Mouse (Mus musculus) neural tube, embryonic 11.5 days (tissue): ENCODE data around the gene Ddx18. TPM values are rescaled to one million over a fixed set of nuclear protein-coding genes. Genes with fewer than 3 reads are reported as not detected.

ENCODE experiments used
- ATAC-seq: fragments of 200-750 bp; cut with Nextera tagmentation; 2 replicates; pipeline ENCODE4 v1.8.0; 2017; ENCODE audit warnings: moderate number of reproducible peaks, mild to moderate bottlenecking, moderate TSS enrichment, moderate library complexity; ENCODE audit not compliant: insufficient read depth, low FRiP score, low TSS enrichment
- DNase-seq: peaks from one replicate; pipeline ENCODE4 v3.0.0-alpha.2; 2015; ENCODE audit warnings: low spot score
- H3K27ac ChIP-seq: fragments of 300-500 bp; sonication (generic); 2 replicates; pipeline ENCODE4 v1.5.1; 2014; ENCODE audit warnings: low read depth, mild to moderate bottlenecking, low read length
- H3K27me3 ChIP-seq: fragments of 300-500 bp; sonication (generic); 2 replicates; pipeline ENCODE4 v1.6.1; 2014; ENCODE audit warnings: mild to moderate bottlenecking, low read length, mixed read lengths; ENCODE audit not compliant: control insufficient read depth, insufficient read depth
- H3K36me3 ChIP-seq: fragments of 300-500 bp; sonication (generic); 2 replicates; pipeline ENCODE4 v1.6.1; 2014; ENCODE audit warnings: mild to moderate bottlenecking, low read length, moderate library complexity, mixed read lengths; ENCODE audit not compliant: control insufficient read depth, insufficient read depth
- H3K4me1 ChIP-seq: fragments of 300-500 bp; sonication (generic); 2 replicates; pipeline ENCODE4 v1.6.1; 2014; ENCODE audit warnings: low read length, mixed read lengths; ENCODE audit not compliant: control insufficient read depth, insufficient read depth
- H3K4me2 ChIP-seq: fragments of 300-500 bp; sonication (generic); 2 replicates; pipeline ENCODE4 v1.6.1; 2014; ENCODE audit warnings: low read depth, mild to moderate bottlenecking, moderate library complexity
- H3K4me3 ChIP-seq: fragments of 300-500 bp; sonication (generic); 2 replicates; pipeline ENCODE4 v1.5.1; 2014; ENCODE audit warnings: low read depth, low read length
- H3K9ac ChIP-seq: fragments of 300-500 bp; sonication (generic); 2 replicates; pipeline ENCODE4 v1.6.1; 2014; ENCODE audit warnings: mild to moderate bottlenecking, low read length
- H3K9me3 ChIP-seq: fragments of 300-500 bp; sonication (generic); 2 replicates; pipeline ENCODE4 v1.6.1; 2016; ENCODE audit warnings: low read length; ENCODE audit not compliant: control insufficient read depth
- WGBS: fragments of 180-500 bp; shearing (Covaris S2); extraction: QIAGEN DNeasy Blood & Tissue Kit; methylation state at CpG from one replicate; pipeline ENCODE4 v1.1.7; 2014; 5-methylcytosine and 5-hydroxymethylcytosine counted together
- polyA plus RNA-seq: library from polyadenylated mRNA; unstranded; fragments of >200 nt; fragmentation: Nextera tagmentation; extraction: Ambion mirVana; gene quantifications from 2 replicates; pipeline ENCODE4 v1.2.1, GENCODE M21; 2014

Ddx18 gene
- polyA plus RNA-seq, 1 experiment from 2014 or later = 72.5 TPM

DNA sequence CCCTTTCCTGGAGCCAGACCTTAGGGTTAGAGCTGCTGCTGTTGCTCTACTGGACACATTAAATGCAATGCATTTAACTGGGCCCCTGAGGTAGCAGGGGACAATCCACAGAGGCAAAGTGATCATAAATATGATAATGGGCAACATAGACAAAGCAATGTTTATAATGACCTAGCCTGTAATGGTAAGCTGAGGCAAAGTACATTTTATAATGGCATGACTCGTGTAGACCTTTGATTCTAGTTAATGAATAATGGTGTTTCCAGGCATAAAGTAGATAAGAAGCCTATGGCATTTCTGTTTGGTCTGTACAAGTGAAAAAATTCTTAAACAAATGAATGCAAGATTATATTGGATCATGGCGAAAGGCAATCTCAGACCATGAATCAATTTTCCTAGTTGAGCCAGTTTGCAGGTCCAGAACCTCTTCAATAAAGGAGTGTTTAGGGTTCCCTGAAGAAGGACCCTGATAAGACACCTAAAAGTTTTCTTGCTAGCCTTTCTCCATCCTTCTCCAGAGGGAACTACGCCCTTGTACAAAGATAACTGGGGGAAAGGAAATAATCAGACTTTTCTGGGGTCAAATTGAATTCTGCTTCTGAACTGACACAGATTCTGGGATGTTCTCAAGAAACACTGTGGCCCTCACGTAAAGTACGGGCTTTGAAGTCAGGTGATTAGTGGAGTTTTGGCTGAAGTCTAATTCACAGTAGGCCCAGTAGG, 13.5 kb upstream of the Ddx18 start:
- Histone ChIP-seq H3K4me1 (no peaks in the 10 kb centered on the region), H3K4me2 (no peak overlapping the region), H3K27me3 (no peaks in the 10 kb centered on the region), H3K36me3 (no peaks in the 10 kb centered on the region), H3K9ac (no peak overlapping the region), H3K27ac (no peak overlapping the region), H3K9me3 (no peaks in the 10 kb centered on the region), H3K4me3 (no peak overlapping the region)
- ATAC-seq = no peak
- 86% methylated on average over 5 of the region's 5 CpGs for WGBS
- DNase-seq = no peak

- 20% methylated on average over 1 of the region's 1 CpGs for WGBS
- no peak overlapping the region for H3K4me2 ChIP-seq
- H3K4me1 ChIP-seq = no peaks in the 10 kb centered on the region
- H3K27me3 ChIP-seq = no peaks in the 10 kb centered on the region
- H3K9me3 ChIP-seq = no peaks in the 10 kb centered on the region
- no peak overlapping the region for H3K9ac ChIP-seq
- no peak overlapping the region for H3K27ac ChIP-seq
- no peak for DNase-seq
- H3K36me3 ChIP-seq = no peaks in the 10 kb centered on the region
- ATAC-seq = no peak
- H3K4me3 ChIP-seq = no peak overlapping the region
Measured at GRCm38 (mm10) chr1:121577491-121577890, 9.7 kb upstream of the Ddx18 start.

DNA sequence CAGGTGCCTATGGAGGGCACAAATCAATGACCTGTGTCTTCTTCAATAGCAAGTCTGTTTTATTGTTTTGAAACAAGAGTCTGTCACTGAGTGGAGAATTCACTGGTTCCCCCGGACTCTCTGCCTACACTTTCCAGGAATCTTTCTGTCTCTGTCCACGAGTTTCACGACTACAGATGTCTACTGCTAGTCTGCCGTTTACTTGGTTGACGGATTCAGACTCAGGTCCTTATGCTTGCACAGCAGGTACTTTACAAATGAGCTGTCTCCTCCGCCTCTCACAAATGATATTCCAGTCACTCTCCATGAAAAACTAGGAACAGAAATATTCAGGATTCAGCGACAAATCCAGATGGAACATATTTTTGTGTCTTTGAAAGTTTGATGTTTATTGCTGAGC, 2.7 kb upstream of the Ddx18 start:
- H3K27me3 ChIP-seq = no peaks in the 10 kb centered on the region
- 84% methylated on average over 7 of the region's 7 CpGs for WGBS
- ATAC-seq (no peak), DNase-seq (no peak)
- H3K36me3 ChIP-seq = no peaks in the 10 kb centered on the region
- no peak overlapping the region for H3K4me2 ChIP-seq
- H3K4me1 ChIP-seq = peaks cover 4% of the 10 kb centered on the region; the same call in 1 of the 2 replicates
- H3K27ac ChIP-seq = no peak overlapping the region
- H3K9me3 ChIP-seq = no peaks in the 10 kb centered on the region
- H3K4me3 ChIP-seq = no peak overlapping the region
- H3K9ac ChIP-seq = no peak overlapping the region

DNA sequence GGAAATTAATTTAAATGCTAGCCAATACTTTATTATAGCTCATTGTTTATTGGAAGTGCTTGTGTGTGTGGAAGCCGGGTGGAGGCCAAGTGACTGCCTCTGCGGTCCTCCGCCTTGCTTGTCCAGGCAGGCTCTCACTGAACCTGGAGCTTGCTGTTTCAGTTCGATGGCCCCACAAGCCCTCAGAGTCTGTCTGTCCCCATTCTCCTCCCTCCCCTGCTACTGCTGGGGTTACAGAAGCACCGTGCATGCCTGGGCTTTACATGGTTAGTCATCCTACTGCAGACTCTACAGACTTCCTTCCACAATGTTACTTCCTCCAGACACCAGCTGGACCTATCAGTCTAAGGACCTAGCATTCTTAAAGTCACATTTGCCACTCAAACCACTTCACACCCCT, 9.9 kb downstream of the Ddx18 start:
- Histone ChIP-seq H3K9me3 (no peaks in the 10 kb centered on the region), H3K4me1 (no peaks in the 10 kb centered on the region), H3K27ac (no peak overlapping the region), H3K9ac (no peak overlapping the region), H3K36me3 (peaks cover 26% of the 10 kb centered on the region), H3K4me3 (no peak overlapping the region), H3K4me2 (no peak overlapping the region), H3K27me3 (no peaks in the 10 kb centered on the region)
- DNase-seq (no peak), ATAC-seq (no peak)
- WGBS = 97% methylated on average over 5 of the region's 5 CpGs

DNA sequence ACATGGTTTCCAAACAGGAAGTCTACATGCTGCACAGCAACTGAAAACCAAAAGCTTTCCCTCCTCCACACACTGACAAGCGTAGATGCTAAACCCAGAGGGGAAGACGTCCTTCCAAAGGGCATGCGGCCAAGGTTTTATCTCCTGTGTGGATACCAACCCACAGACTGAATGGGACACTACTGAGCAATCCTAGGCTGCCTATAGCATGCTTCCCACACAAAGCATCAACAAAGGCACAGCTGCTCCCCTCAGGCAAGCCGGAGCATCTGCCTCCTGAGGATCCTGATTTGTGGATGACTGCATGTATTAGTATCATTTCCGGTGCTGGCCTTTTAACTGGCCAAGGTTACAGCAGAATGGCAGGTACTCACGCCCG, 16.3 kb downstream of the Ddx18 start:
- Histone ChIP-seq H3K4me2 (no peak overlapping the region), H3K9me3 (no peaks in the 10 kb centered on the region), H3K4me1 (no peaks in the 10 kb centered on the region), H3K27ac (no peak overlapping the region), H3K27me3 (no peaks in the 10 kb centered on the region), H3K9ac (no peak overlapping the region), H3K36me3 (peaks cover 10% of the 10 kb centered on the region), H3K4me3 (no peak overlapping the region)
- ATAC-seq = no peak
- DNase-seq = no peak
- 93% methylated on average over 7 of the region's 7 CpGs for WGBS

DNA sequence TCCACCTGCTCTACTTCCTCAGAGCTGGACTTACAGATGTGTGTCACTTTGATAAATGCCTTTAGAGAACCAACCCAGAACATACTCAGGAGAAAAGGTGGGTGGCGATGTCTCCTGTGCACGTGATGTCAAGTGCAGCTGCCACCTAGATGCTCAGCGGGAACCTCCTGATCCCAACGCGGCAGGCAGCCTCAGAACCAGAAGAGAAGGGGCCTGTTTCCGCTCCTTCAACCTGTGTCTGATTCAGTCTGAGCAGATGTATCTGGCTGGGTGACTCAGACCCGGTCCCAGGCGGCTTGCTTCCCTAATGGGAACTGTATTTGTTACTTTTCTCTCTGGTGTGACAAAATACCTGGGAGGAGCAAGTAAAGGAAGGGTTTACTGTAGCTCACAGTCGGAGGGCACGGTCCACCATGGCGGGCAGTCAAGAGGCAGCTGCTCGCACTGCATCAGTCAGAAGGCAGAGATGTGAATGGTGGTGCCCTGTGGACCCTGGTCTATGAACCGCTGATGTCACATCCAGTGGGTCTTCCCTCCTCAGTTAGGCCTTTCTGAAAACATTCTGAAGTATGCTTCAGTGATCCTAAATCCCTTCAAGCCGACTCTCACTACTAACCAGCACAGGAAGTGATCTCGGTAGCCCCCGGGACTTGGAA, 16.9 kb downstream of the Ddx18 start:
- Histone ChIP-seq H3K4me1 (no peaks in the 10 kb centered on the region), H3K9ac (no peak overlapping the region), H3K36me3 (peaks cover 8% of the 10 kb centered on the region), H3K27me3 (no peaks in the 10 kb centered on the region), H3K27ac (no peak overlapping the region), H3K9me3 (no peaks in the 10 kb centered on the region), H3K4me3 (no peak overlapping the region), H3K4me2 (no peak overlapping the region)
- 85% methylated on average over 16 of the region's 16 CpGs for WGBS
- ATAC-seq (peak; percentile 31; the same call in 1 of the 2 replicates), DNase-seq (no peak)

- Histone ChIP-seq H3K27me3 (no peaks in the 10 kb centered on the region), H3K27ac (no peak overlapping the region), H3K36me3 (peaks cover 4% of the 10 kb centered on the region), H3K9ac (no peak overlapping the region), H3K4me1 (no peaks in the 10 kb centered on the region), H3K9me3 (no peaks in the 10 kb centered on the region), H3K4me3 (no peak overlapping the region), H3K4me2 (no peak overlapping the region)
- 75% methylated on average over 4 of the region's 4 CpGs for WGBS
- DNase-seq = no peak
- no peak for ATAC-seq
Measured at GRCm38 (mm10) chr1:121549456-121549855, 18.3 kb downstream of the Ddx18 start.

GRCm38 (mm10) chr1:121548667-121549066, 19.1 kb downstream of the Ddx18 start:
- DNase-seq (no peak), ATAC-seq (no peak)
- Histone ChIP-seq H3K9ac (no peak overlapping the region), H3K9me3 (no peaks in the 10 kb centered on the region), H3K27ac (no peak overlapping the region), H3K36me3 (peaks cover 2% of the 10 kb centered on the region), H3K4me2 (no peak overlapping the region), H3K4me3 (no peak overlapping the region), H3K4me1 (no peaks in the 10 kb centered on the region), H3K27me3 (no peaks in the 10 kb centered on the region)
- WGBS = 94% methylated on average over 4 of the region's 4 CpGs

- no peaks in the 10 kb centered on the region for H3K27me3 ChIP-seq
- ATAC-seq (no peak), DNase-seq (no peak)
- 68% methylated on average over 2 of the region's 2 CpGs for WGBS
- H3K9ac ChIP-seq = no peak overlapping the region
- no peak overlapping the region for H3K4me3 ChIP-seq
- no peaks in the 10 kb centered on the region; the same call in 1 of the 2 replicates for H3K36me3 ChIP-seq
- H3K27ac ChIP-seq = no peak overlapping the region
- H3K9me3 ChIP-seq = no peaks in the 10 kb centered on the region
- no peaks in the 10 kb centered on the region for H3K4me1 ChIP-seq
- H3K4me2 ChIP-seq = no peak overlapping the region
Measured at GRCm38 (mm10) chr1:121546844-121547243, 20.9 kb downstream of the Ddx18 start.
